Mouse (Mus musculus): ENCODE results near the gene Iapp. TPM values are rescaled to one million over a fixed set of nuclear protein-coding genes. Genes with fewer than 3 reads are reported as not detected.
"Not testable (repeated sequence)": the region's sequence is repeated elsewhere in the genome, so short reads cannot be mapped to it uniquely, and the experiment has no call there.

The Iapp gene
- polyA plus RNA-seq, 1 experiment from 2014 or later: not detected

DNA sequence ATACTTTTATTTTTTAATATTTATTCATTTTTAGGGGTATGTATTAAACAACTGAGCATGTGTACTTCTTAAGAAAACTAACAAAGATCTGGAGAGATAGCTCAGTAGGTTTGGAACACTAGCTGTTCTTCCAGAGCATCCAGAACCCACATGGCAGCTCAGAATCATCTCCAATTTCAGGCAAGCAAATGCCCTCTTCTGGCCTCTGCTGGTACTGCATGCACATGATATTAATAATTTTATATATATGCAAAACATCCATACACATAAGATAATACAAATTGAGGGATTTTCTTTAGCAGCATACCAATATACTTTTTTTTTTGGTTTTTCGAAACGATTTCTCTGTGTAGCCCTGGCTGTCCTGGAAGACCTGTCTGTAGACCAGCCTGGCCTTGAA lies 45.3 kb downstream of the Iapp start:
- Histone ChIP-seq H3K27ac (replicated peaks) (no peak overlapping the region), H3K4me3 (no peak overlapping the region), H3K9me3 (no peaks in the 10 kb centered on the region), H3K4me2 (no peak overlapping the region), H3K36me3 (peaks cover 6% of the 10 kb centered on the region; the same call in 1 of the 2 replicates), H3K27me3 (no peaks in the 10 kb centered on the region), H3K4me1 (replicated peaks) (peaks cover 13% of the 10 kb centered on the region), H3K9ac (no peak overlapping the region)
- WGBS: 72% methylated on average over 2 of the region's 2 CpGs
- no peak for ATAC-seq (ENCODE audit: low FRiP score, low read depth)

DNA sequence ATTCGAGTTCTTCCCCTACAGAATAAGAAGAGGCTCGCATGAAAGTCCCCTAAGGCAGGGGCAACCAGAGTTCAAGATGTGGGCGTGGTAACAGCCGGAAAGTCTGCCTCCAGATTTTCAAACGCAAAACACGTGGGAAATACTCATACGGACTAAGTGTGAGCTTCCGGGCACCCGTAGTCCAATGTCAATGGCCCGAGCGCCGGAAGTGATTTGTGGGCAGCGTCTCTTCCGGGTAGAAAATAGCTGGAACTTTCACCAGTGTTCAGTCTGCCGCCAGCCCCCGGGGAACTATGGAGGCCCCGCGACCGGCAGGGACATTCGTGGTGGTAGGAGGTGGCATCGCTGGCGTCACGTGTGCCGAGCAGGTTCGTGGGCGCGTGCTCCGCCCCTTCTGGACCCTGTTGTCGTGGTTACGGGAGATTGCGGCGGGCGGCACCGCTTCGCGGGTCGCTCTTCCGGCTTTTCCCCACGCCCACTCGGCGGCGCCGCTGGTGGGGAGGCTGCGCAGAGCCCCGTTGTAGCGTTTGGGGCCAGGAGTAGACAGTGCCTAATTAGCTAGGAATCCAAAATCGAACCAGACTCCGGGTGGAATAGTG lies 47.3 kb downstream of the Iapp start, which contains the start of gene Pyroxd1:
Pyroxd1 (plus strand) TSS at position 215 of the 599 bp plus-strand sequence.
- peak within 1 kb of the TSS; percentile 82 for H3K4me3 ChIP-seq
- peaks cover 13% of the 10 kb centered on the region for H3K4me1 ChIP-seq (replicated peaks)
- peak within 1 kb of the TSS; percentile 90 for H3K27ac ChIP-seq (replicated peaks)
- H3K4me2 ChIP-seq: peak within 1 kb of the TSS; percentile 55
- H3K9ac ChIP-seq: peak within 1 kb of the TSS; percentile 58
- no peaks in the 10 kb centered on the region for H3K9me3 ChIP-seq
- H3K27me3 ChIP-seq: no peaks in the 10 kb centered on the region
- peak; percentile 94 for ATAC-seq (ENCODE audit: low FRiP score, low read depth)
- WGBS: under 1% methylated on average over 48 of the region's 48 CpGs
- H3K36me3 ChIP-seq: peaks cover 16% of the 10 kb centered on the region; the same call in 1 of the 2 replicates

DNA sequence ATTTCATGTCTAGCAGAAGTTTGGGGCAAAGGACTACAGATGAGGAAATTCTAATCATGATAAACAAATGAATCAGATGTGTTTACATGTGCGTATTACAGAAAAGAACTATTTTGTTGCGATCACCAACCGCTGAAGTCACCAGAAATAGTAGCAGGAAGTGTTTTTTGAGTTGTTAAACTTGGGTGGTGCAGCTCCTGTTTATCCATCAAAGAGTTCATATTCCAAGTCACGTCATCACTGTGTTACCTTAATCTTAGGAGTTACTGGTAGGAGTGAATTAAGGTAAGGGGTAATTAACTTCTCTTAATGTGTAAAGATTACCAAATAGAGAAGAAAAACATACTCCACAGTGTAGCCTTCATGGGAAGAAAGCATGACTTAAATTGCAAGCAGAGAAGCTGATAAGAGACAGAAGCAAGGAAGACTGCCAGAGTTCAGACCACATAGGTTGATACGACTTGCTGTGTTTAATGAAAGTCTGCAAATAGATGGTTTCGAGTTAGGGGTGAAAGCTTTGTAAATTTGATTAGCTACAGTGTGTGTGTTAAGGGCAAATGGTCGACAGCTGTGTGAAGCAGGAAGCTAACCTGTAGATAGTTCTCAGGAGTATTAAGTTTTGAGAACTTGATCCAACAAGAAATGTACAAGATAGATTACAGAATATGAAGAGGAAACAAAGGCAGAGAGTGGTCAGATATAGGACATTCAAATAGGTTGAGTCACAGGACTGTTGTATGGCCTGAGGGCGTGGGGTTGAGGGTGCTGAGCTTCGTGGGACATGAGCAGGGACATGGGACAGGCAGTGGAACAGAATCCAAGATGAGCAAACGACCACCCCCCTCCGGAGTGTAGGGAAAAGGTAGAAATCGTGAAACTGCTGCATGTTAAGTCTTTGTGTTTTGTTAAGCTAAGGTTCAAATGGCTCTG lies 48.2 kb downstream of the Iapp start:
- ATAC-seq (ENCODE audit: low FRiP score, low read depth): no peak
- Histone ChIP-seq H3K9me3 (no peaks in the 10 kb centered on the region), H3K4me2 (peak overlapping the region; percentile 55), H3K36me3 (peaks cover 24% of the 10 kb centered on the region), H3K9ac (peak overlapping the region; percentile 58), H3K27ac (replicated peaks) (peak overlapping the region; percentile 90; the same call in 1 of the 2 replicates), H3K4me1 (replicated peaks) (peaks cover 13% of the 10 kb centered on the region), H3K27me3 (no peaks in the 10 kb centered on the region), H3K4me3 (peak overlapping the region; percentile 82)
- 66% methylated on average over 12 of the region's 12 CpGs for WGBS

DNA sequence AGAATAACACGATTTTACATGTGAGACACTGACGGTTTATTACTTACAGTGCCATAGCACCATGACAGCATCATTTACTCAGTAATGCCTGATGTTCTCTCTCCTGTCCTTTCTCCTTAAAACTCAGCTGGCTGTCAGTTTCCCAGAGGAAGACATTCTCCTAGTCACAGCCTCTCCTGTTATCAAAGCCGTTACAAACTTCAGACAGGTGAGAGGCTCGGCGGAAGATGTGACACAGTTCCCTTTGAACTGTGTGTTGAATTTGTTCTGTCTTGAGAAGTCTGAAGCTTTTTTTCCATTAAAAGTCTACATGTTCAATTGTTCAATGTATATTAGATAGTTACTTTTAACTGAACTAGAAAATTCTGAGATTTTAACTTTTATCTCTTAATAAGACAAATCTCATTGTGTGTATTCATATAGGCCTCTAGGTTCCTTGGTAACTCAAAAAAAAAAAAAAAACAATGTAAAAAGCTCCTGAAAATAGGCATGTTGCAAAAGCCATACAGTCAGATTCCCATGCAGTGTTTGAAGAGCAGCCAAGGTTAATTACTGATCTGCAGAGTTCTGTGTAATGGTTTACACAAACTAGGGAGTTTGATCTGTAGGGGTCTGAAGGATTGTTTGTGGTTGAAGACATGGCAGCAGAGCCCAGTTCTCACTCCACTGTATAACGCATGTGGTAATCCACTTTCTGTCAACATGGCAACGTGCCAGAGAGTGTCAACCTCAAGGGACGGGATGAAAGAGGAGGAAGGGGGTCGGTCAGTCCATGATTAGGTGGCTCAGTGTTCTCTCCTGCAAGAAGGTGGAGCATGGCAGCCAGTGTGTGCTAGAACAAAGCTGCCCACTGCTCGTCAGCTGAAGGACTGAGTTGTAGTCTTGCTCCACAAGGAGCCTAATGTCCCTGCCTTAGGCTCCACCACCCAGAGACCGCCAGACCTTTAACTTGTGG lies 49.5 kb downstream of the Iapp start:
- peaks cover 13% of the 10 kb centered on the region for H3K4me1 ChIP-seq (replicated peaks)
- no peak overlapping the region for H3K27ac ChIP-seq (replicated peaks)
- H3K27me3 ChIP-seq: no peaks in the 10 kb centered on the region
- H3K36me3 ChIP-seq: peaks cover 32% of the 10 kb centered on the region
- no peak for ATAC-seq (ENCODE audit: low FRiP score, low read depth)
- no peak overlapping the region for H3K4me2 ChIP-seq
- H3K9me3 ChIP-seq: no peaks in the 10 kb centered on the region
- no peak overlapping the region for H3K9ac ChIP-seq
- H3K4me3 ChIP-seq: no peak overlapping the region
- 79% methylated on average over 11 of the region's 11 CpGs for WGBS

DNA sequence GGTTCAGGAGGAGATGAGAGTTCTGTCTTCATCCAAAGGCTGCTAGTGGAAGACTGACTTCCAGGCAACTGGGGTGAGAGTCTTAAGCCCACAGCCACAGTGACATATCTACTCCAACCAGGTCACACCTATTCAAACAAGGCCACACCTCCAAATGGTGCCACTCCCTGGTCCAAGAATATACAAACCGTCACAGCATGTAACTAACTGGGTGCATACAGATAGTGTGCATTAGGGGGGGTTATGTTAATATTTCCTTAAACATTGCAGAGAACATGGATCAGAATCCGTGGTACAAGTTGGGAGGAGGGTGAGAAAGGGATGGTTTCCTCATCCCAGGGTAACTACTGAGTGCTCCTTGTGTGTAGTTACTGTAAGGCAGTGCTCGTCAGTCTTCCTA lies 53.9 kb downstream of the Iapp start:
- peaks cover 57% of the 10 kb centered on the region for H3K36me3 ChIP-seq
- not testable (repeated sequence) for ATAC-seq (ENCODE audit: low FRiP score, low read depth); H3K9me3 ChIP-seq; H3K27me3 ChIP-seq; H3K4me3 ChIP-seq; H3K4me1 ChIP-seq (replicated peaks); H3K4me2 ChIP-seq; H3K9ac ChIP-seq; H3K27ac ChIP-seq (replicated peaks)
- WGBS: 89% methylated on average over 3 of the region's 3 CpGs

Other genes with a start within 250 kb of the Iapp start
- 0.41 and 0.67 TPM in 2 replicates for gene Slco1a6, start 89.9 kb upstream of the Iapp start, polyA plus RNA-seq (2015; fragmentation: Nextera tagmentation; extraction: Ambion mirVana)
- 0.40 and 0.50 TPM in 2 replicates for gene Slco1a5, start 24.6 kb downstream of the Iapp start, polyA plus RNA-seq (2015; fragmentation: Nextera tagmentation; extraction: Ambion mirVana)
- 17.8 and 18.4 TPM in 2 replicates for gene Pyroxd1, start 47.2 kb downstream of the Iapp start, polyA plus RNA-seq (2015; fragmentation: Nextera tagmentation; extraction: Ambion mirVana)
- 22.2 and 23.9 TPM in 2 replicates for gene Recql, start 88.7 kb downstream of the Iapp start, polyA plus RNA-seq (2015; fragmentation: Nextera tagmentation; extraction: Ambion mirVana)
- gene Golt1b, start 88.8 kb downstream of the Iapp start, polyA plus RNA-seq (2015; fragmentation: Nextera tagmentation; extraction: Ambion mirVana): 71.4 and 77.5 TPM in 2 replicates
- gene Spx, start 115.0 kb downstream of the Iapp start, polyA plus RNA-seq (2015; fragmentation: Nextera tagmentation; extraction: Ambion mirVana): 3.0 and 4.7 TPM in 2 replicates
- gene Gys2, start 174.7 kb downstream of the Iapp start, polyA plus RNA-seq (2015; fragmentation: Nextera tagmentation; extraction: Ambion mirVana): not detected in 2 replicates
- 477 and 483 TPM in 2 replicates for gene Ldhb, start 209.5 kb downstream of the Iapp start, polyA plus RNA-seq (2015; fragmentation: Nextera tagmentation; extraction: Ambion mirVana)

Measured in hindbrain, embryonic 15.5 days (tissue).